Mouse (Mus musculus) lung, postnatal 10 days (tissue): ENCODE measurements around the gene Gm732.

Experiments
- DNase-seq: peaks from one replicate; pipeline ENCODE4 v3.0.0; 2021

Gm732 gene

GRCm38 (mm10) chrX:107948365-107948764 lies at the start of gene Gm732:
Gm732 (minus strand) TSS chrX:107948465.
- DNase-seq, result no peak
